Mouse (Mus musculus): ENCODE measurements around the gene Ces1g. TPM values are rescaled to one million over a fixed set of nuclear protein-coding genes. Genes with fewer than 3 reads are reported as not detected.

The Ces1g gene
- total and polyA plus RNA-seq, 2 experiments from 2014 or later, result not detected

GRCm38 (mm10) chr8:93274609-93275008 is 62.5 kb downstream of the Ces1g start:
- Histone ChIP-seq H3K4me3 (ENCODE audit: low read length) (no peak overlapping the region), H3K36me3 (ENCODE audit: insufficient read depth, low read length) (no peaks in the 10 kb centered on the region), H3K9me3 (ENCODE audit: low read length) (no peaks in the 10 kb centered on the region), H3K4me1 (ENCODE audit: insufficient read depth, low read length) (no peaks in the 10 kb centered on the region), H3K27ac (no peak overlapping the region), H3K4me2 (ENCODE audit: low read depth, low read length) (no peak overlapping the region), H3K27me3 (ENCODE audit: insufficient read depth, low read length) (no peaks in the 10 kb centered on the region), H3K9ac (replicated peaks; ENCODE audit: low read length) (no peak overlapping the region)
- TF ChIP-seq CTCF (IDR thresholded peaks at IDR 0.05; ENCODE audit: low read depth), result no peak
- DNase-seq (ENCODE audit: low spot score) (no peak), ATAC-seq (no peak)
- 76% methylated on average over 4 of the region's 4 CpGs for WGBS

DNA sequence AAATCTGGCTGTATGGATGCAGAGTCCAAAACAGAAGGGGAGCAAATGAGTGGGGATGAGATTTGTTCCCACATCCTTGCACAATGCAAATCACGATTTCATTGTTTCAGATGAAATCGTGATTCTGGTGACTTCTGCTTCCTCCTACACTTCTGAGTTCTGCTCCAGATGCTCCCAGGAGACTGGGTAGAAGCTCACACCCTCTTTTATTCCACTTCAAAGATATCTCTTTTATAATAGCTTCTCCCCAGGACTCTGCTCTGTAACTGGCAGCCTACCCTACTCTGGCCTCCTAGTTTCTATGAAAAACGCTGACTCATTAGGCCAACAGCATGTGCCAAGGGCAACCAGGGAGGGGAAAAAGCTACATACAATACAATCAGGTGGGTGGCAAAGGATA is 63.8 kb downstream of the Ces1g start:
- 78% methylated on average over 3 of the region's 3 CpGs for WGBS
- no peaks in the 10 kb centered on the region for H3K4me1 ChIP-seq (ENCODE audit: insufficient read depth, low read length)
- H3K4me2 ChIP-seq (ENCODE audit: low read depth, low read length), result no peak overlapping the region
- H3K9me3 ChIP-seq (ENCODE audit: low read length), result no peaks in the 10 kb centered on the region
- ATAC-seq (no peak), DNase-seq (ENCODE audit: low spot score) (no peak)
- no peak overlapping the region for H3K27ac ChIP-seq
- no peaks in the 10 kb centered on the region for H3K27me3 ChIP-seq (ENCODE audit: insufficient read depth, low read length)
- H3K36me3 ChIP-seq (ENCODE audit: insufficient read depth, low read length), result no peaks in the 10 kb centered on the region
- H3K4me3 ChIP-seq (ENCODE audit: low read length), result no peak overlapping the region
- TF ChIP-seq CTCF (IDR thresholded peaks at IDR 0.05; ENCODE audit: low read depth), result no peak
- H3K9ac ChIP-seq (replicated peaks; ENCODE audit: low read length), result no peak overlapping the region

DNA sequence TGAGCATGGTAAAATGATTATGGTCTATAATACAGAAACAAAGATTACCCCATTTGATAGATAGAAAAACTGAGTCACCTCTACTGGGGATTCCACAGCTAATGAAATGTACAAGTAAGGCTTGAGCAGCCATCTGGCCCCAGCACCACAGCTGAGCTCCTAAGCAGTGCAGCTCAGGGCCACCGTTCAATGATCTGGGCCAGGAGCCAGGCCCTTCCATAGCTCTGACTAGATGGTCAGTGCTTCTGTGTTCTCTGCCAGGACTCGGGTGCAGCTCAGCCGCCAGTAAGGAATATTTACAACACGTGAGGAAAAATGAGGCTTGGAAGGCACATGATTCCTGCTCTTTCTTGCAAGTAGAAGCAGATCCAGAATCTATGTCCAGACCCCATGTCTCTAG is 64.4 kb downstream of the Ces1g start:
- H3K27ac ChIP-seq, result no peak overlapping the region
- H3K9me3 ChIP-seq (ENCODE audit: low read length), result no peaks in the 10 kb centered on the region
- ATAC-seq (no peak), DNase-seq (ENCODE audit: low spot score) (peak; percentile 22)
- H3K4me2 ChIP-seq (ENCODE audit: low read depth, low read length), result no peak overlapping the region
- 44% methylated on average over 4 of the region's 4 CpGs for WGBS
- no peaks in the 10 kb centered on the region for H3K4me1 ChIP-seq (ENCODE audit: insufficient read depth, low read length)
- no peak for TF ChIP-seq CTCF (IDR thresholded peaks at IDR 0.05; ENCODE audit: low read depth)
- H3K27me3 ChIP-seq (ENCODE audit: insufficient read depth, low read length), result no peaks in the 10 kb centered on the region
- no peak overlapping the region for H3K4me3 ChIP-seq (ENCODE audit: low read length)
- H3K9ac ChIP-seq (replicated peaks; ENCODE audit: low read length), result no peak overlapping the region
- no peaks in the 10 kb centered on the region for H3K36me3 ChIP-seq (ENCODE audit: insufficient read depth, low read length)

GRCm38 (mm10) chr8:93261436-93261835 is 75.7 kb downstream of the Ces1g start:
- WGBS, result 76% methylated on average over 2 of the region's 2 CpGs
- no peak for DNase-seq (ENCODE audit: low spot score)
- no peaks in the 10 kb centered on the region for H3K4me1 ChIP-seq (ENCODE audit: insufficient read depth, low read length)
- no peak overlapping the region for H3K27ac ChIP-seq
- H3K27me3 ChIP-seq (ENCODE audit: insufficient read depth, low read length), result no peaks in the 10 kb centered on the region
- no peak for TF ChIP-seq CTCF (IDR thresholded peaks at IDR 0.05; ENCODE audit: low read depth)
- H3K9me3 ChIP-seq (ENCODE audit: low read length), result no peaks in the 10 kb centered on the region
- H3K9ac ChIP-seq (replicated peaks; ENCODE audit: low read length), result no peak overlapping the region
- H3K4me3 ChIP-seq (ENCODE audit: low read length), result no peak overlapping the region
- ATAC-seq, result no peak
- H3K36me3 ChIP-seq (ENCODE audit: insufficient read depth, low read length), result no peaks in the 10 kb centered on the region
- no peak overlapping the region for H3K4me2 ChIP-seq (ENCODE audit: low read depth, low read length)

DNA sequence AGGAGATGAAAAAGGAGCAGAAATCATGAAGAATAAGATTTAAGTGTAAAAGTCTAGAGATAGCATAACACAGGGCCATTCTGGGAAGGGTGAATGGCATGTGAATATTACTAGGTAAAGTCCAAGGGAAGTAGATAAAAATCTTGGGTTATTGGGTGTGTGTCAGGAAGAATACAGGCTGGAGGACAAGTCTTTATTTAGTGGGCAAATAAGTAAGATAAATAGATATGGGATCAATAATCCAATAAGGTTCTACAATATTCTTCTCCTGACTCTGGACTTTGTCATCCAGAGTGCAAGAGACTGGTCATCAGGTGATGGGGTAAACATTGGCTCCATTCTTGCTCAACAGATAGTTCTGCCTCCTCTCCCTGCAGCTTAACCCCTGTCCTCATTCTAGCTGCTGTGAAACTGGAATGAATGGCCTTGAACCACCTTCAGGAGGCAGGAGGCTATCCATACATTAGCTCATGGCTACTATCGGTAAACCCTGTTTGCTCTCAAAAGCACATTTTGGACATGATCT is 84.6 kb downstream of the Ces1g start:
- H3K9ac ChIP-seq (replicated peaks; ENCODE audit: low read length), result no peak overlapping the region
- H3K27ac ChIP-seq, result no peak overlapping the region
- no peaks in the 10 kb centered on the region for H3K36me3 ChIP-seq (ENCODE audit: insufficient read depth, low read length)
- no peaks in the 10 kb centered on the region for H3K4me1 ChIP-seq (ENCODE audit: insufficient read depth, low read length)
- DNase-seq (ENCODE audit: low spot score) (no peak), ATAC-seq (no peak)
- no peak overlapping the region for H3K4me2 ChIP-seq (ENCODE audit: low read depth, low read length)
- H3K9me3 ChIP-seq (ENCODE audit: low read length), result no peaks in the 10 kb centered on the region
- H3K27me3 ChIP-seq (ENCODE audit: insufficient read depth, low read length), result no peaks in the 10 kb centered on the region
- 97% methylated on average over 1 of the region's 1 CpGs for WGBS
- TF ChIP-seq CTCF (IDR thresholded peaks at IDR 0.05; ENCODE audit: low read depth), result no peak
- no peak overlapping the region for H3K4me3 ChIP-seq (ENCODE audit: low read length)

Other genes starting within 250 kb of the Ces1g start
- gene Ces1c, start 206.0 kb downstream of the Ces1g start, total RNA-seq (2014; rRNA removed), result not detected in 2 replicates
- not detected in 2 replicates for gene Ces1c, start 206.0 kb downstream of the Ces1g start, polyA plus RNA-seq (2015; fragmentation: Nextera tagmentation; extraction: Ambion mirVana)
- not detected in 2 replicates for gene Ces1d, start 139.5 kb downstream of the Ces1g start, total RNA-seq (2014; rRNA removed)
- 0.11 and 0.15 TPM in 2 replicates for gene Ces1d, start 139.5 kb downstream of the Ces1g start, polyA plus RNA-seq (2015; fragmentation: Nextera tagmentation; extraction: Ambion mirVana)
- not detected in 2 replicates for gene Ces1e, start 107.7 kb downstream of the Ces1g start, total RNA-seq (2014; rRNA removed)
- not detected in 2 replicates for gene Ces1e, start 107.7 kb downstream of the Ces1g start, polyA plus RNA-seq (2015; fragmentation: Nextera tagmentation; extraction: Ambion mirVana)
- gene Ces1f, start 57.6 kb downstream of the Ces1g start, total RNA-seq (2014; rRNA removed), result not detected in 2 replicates
- not detected in 2 replicates for gene Ces1f, start 57.6 kb downstream of the Ces1g start, polyA plus RNA-seq (2015; fragmentation: Nextera tagmentation; extraction: Ambion mirVana)
- not detected in 2 replicates for gene Ces1h, start 42.4 kb upstream of the Ces1g start, total RNA-seq (2014; rRNA removed)
- not detected in 2 replicates for gene Ces1h, start 42.4 kb upstream of the Ces1g start, polyA plus RNA-seq (2015; fragmentation: Nextera tagmentation; extraction: Ambion mirVana)
- gene Ces5a, start 198.5 kb upstream of the Ces1g start, total RNA-seq (2014; rRNA removed), result 0.43 and 3.5 TPM in 2 replicates
- 0.73 and 1.2 TPM in 2 replicates for gene Ces5a, start 198.5 kb upstream of the Ces1g start, polyA plus RNA-seq (2015; fragmentation: Nextera tagmentation; extraction: Ambion mirVana)